Mouse (Mus musculus): ENCODE results near the gene Sh2d1b1. TPM values are rescaled to one million over a fixed set of nuclear protein-coding genes. Genes with fewer than 3 reads are reported as not detected.

The Sh2d1b1 gene
- polyA plus RNA-seq, 1 experiment from 2014 or later, result 0.15 TPM

GRCm38 (mm10) chr1:170282415-170283129, 5.5 kb downstream of the Sh2d1b1 start:
- WGBS, result 81% methylated on average over 4 of the region's 4 CpGs

GRCm38 (mm10) chr1:170292239-170292951, 15.3 kb downstream of the Sh2d1b1 start:
- H3K9me3 ChIP-seq (ENCODE audit: control insufficient read depth, low read length), result no peaks in the 10 kb centered on the region
- no peaks in the 10 kb centered on the region for H3K36me3 ChIP-seq (ENCODE audit: control insufficient read depth, insufficient read depth, low read length)
- 0 out of 2 replicates have a peak, but pooled peaks have one; percentile 62 for ATAC-seq (ENCODE audit: low read depth)
- no peaks in the 10 kb centered on the region for H3K4me1 ChIP-seq (ENCODE audit: control insufficient read depth, insufficient read depth, low read length)
- H3K27me3 ChIP-seq (replicated peaks; ENCODE audit: control insufficient read depth, insufficient read depth, low read length), result no peaks in the 10 kb centered on the region
- 34% methylated on average over 9 of the region's 9 CpGs for WGBS
- H3K9ac ChIP-seq (ENCODE audit: low read depth, low read length), result peak overlapping the region; percentile 42; the same call in 1 of the 2 replicates
- no peak overlapping the region; the same call in 1 of the 2 replicates for H3K4me3 ChIP-seq (ENCODE audit: low read depth, low read length)
- H3K4me2 ChIP-seq (ENCODE audit: low read depth, low read length), result peak overlapping the region; percentile 35; the same call in 1 of the 2 replicates
- no peak overlapping the region for H3K27ac ChIP-seq (replicated peaks; ENCODE audit: low read depth, low read length)
- DNase-seq (ENCODE audit: low spot score), result peak; percentile 87

More at GRCm38 (mm10) chr1:170282415-170283129, 5.5 kb downstream of the Sh2d1b1 start:
- Histone ChIP-seq H3K9me3 (ENCODE audit: control insufficient read depth, low read length) (no peaks in the 10 kb centered on the region), H3K4me1 (ENCODE audit: control insufficient read depth, insufficient read depth, low read length) (no peaks in the 10 kb centered on the region), H3K36me3 (ENCODE audit: control insufficient read depth, insufficient read depth, low read length) (no peaks in the 10 kb centered on the region), H3K4me2 (ENCODE audit: low read depth, low read length) (no peak overlapping the region), H3K9ac (ENCODE audit: low read depth, low read length) (no peak overlapping the region), H3K4me3 (ENCODE audit: low read depth, low read length) (no peak overlapping the region), H3K27me3 (replicated peaks; ENCODE audit: control insufficient read depth, insufficient read depth, low read length) (no peaks in the 10 kb centered on the region), H3K27ac (replicated peaks; ENCODE audit: low read depth, low read length) (no peak overlapping the region)
- no peak for ATAC-seq (ENCODE audit: low read depth)
- DNase-seq (ENCODE audit: low spot score), result no peak

DNA sequence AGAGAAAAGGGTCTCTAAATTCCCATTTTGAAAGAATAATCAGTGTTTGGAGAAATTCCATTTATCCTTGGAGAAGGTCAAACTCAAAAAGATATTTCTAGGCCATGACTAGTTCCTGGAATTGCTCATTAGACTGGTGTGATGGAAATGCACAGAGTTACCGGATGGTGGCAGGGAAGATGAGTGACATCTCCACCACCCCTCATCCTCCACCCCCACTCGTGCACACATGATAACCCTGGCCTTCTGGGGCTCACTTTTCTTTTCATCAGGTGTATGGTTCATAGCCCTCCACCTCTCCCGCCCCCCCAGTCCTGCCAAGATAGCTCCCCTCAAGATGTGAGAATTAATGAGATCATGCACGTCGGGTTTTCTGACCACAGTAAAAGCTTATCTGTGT, 16.1 kb downstream of the Sh2d1b1 start:
- Histone ChIP-seq H3K9ac (ENCODE audit: low read depth, low read length) (no peak overlapping the region), H3K4me1 (ENCODE audit: control insufficient read depth, insufficient read depth, low read length) (no peaks in the 10 kb centered on the region)
- DNase-seq (ENCODE audit: low spot score), result no peak

GRCm38 (mm10) chr1:170294786-170295570, 17.9 kb downstream of the Sh2d1b1 start:
- Histone ChIP-seq H3K4me1 (ENCODE audit: control insufficient read depth, insufficient read depth, low read length) (no peaks in the 10 kb centered on the region), H3K27me3 (replicated peaks; ENCODE audit: control insufficient read depth, insufficient read depth, low read length) (no peaks in the 10 kb centered on the region), H3K9ac (ENCODE audit: low read depth, low read length) (no peak overlapping the region), H3K9me3 (ENCODE audit: control insufficient read depth, low read length) (no peaks in the 10 kb centered on the region), H3K4me2 (ENCODE audit: low read depth, low read length) (no peak overlapping the region), H3K27ac (replicated peaks; ENCODE audit: low read depth, low read length) (no peak overlapping the region), H3K4me3 (ENCODE audit: low read depth, low read length) (no peak overlapping the region), H3K36me3 (ENCODE audit: control insufficient read depth, insufficient read depth, low read length) (no peaks in the 10 kb centered on the region)
- DNase-seq (ENCODE audit: low spot score) (no peak), ATAC-seq (ENCODE audit: low read depth) (no peak)
- WGBS, result 86% methylated on average over 15 of the region's 15 CpGs

More for the DNA sequence above, 16.1 kb downstream of the Sh2d1b1 start:
- no peak for ATAC-seq (ENCODE audit: low read depth)
- Histone ChIP-seq H3K27me3 (replicated peaks; ENCODE audit: control insufficient read depth, insufficient read depth, low read length) (no peaks in the 10 kb centered on the region), H3K4me3 (ENCODE audit: low read depth, low read length) (no peak overlapping the region), H3K36me3 (ENCODE audit: control insufficient read depth, insufficient read depth, low read length) (no peaks in the 10 kb centered on the region), H3K4me2 (ENCODE audit: low read depth, low read length) (no peak overlapping the region), H3K27ac (replicated peaks; ENCODE audit: low read depth, low read length) (no peak overlapping the region), H3K9me3 (ENCODE audit: control insufficient read depth, low read length) (no peaks in the 10 kb centered on the region)
- WGBS, result 70% methylated on average over 5 of the region's 5 CpGs

- no peaks in the 10 kb centered on the region for H3K4me1 ChIP-seq (ENCODE audit: control insufficient read depth, insufficient read depth, low read length)
- no peaks in the 10 kb centered on the region for H3K36me3 ChIP-seq (ENCODE audit: control insufficient read depth, insufficient read depth, low read length)
- no peak overlapping the region for H3K9ac ChIP-seq (ENCODE audit: low read depth, low read length)
- no peak overlapping the region for H3K4me2 ChIP-seq (ENCODE audit: low read depth, low read length)
- H3K4me3 ChIP-seq (ENCODE audit: low read depth, low read length), result no peak overlapping the region
- no peak overlapping the region for H3K27ac ChIP-seq (replicated peaks; ENCODE audit: low read depth, low read length)
- no peaks in the 10 kb centered on the region for H3K9me3 ChIP-seq (ENCODE audit: control insufficient read depth, low read length)
- ATAC-seq (ENCODE audit: low read depth) (no peak), DNase-seq (ENCODE audit: low spot score) (no peak)
- H3K27me3 ChIP-seq (replicated peaks; ENCODE audit: control insufficient read depth, insufficient read depth, low read length), result no peaks in the 10 kb centered on the region
- WGBS, result 73% methylated on average over 4 of the region's 4 CpGs
These were observed 22.4 kb downstream of the Sh2d1b1 start for GRCm38 (mm10) chr1:170299496-170299895.

- ATAC-seq (ENCODE audit: low read depth) (no peak), DNase-seq (ENCODE audit: low spot score) (no peak)
- 93% methylated on average over 9 of the region's 9 CpGs for WGBS
These were observed 24.6 kb downstream of the Sh2d1b1 start for GRCm38 (mm10) chr1:170301686-170302085.

DNA sequence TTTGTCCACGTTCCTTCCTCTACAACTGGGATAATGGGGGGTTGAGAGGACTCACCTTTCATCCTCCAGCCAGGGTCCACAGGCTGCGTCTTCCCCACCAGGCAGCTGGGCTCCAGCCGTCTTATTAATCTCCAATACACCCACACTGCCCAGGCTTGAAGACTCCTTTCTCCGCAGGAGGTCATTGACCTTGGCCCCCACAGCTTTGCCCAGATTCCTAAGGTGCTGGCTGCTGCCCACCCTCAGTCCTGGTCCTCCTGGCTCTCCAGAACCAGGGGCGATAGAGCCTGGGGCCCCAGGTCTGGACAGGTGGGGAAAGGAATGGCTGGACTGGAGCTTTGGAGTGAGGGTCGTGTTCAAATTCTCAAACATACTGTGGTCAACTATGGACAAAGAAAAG, 25.3 kb downstream of the Sh2d1b1 start:
- H3K4me1 ChIP-seq (ENCODE audit: control insufficient read depth, insufficient read depth, low read length), result no peaks in the 10 kb centered on the region
- WGBS, result 71% methylated on average over 6 of the region's 6 CpGs
- DNase-seq (ENCODE audit: low spot score) (no peak), ATAC-seq (ENCODE audit: low read depth) (no peak)
- H3K9me3 ChIP-seq (ENCODE audit: control insufficient read depth, low read length), result no peaks in the 10 kb centered on the region
- H3K36me3 ChIP-seq (ENCODE audit: control insufficient read depth, insufficient read depth, low read length), result no peaks in the 10 kb centered on the region
- no peak overlapping the region for H3K4me3 ChIP-seq (ENCODE audit: low read depth, low read length)
- H3K27ac ChIP-seq (replicated peaks; ENCODE audit: low read depth, low read length), result no peak overlapping the region
- no peaks in the 10 kb centered on the region for H3K27me3 ChIP-seq (replicated peaks; ENCODE audit: control insufficient read depth, insufficient read depth, low read length)
- no peak overlapping the region for H3K4me2 ChIP-seq (ENCODE audit: low read depth, low read length)
- H3K9ac ChIP-seq (ENCODE audit: low read depth, low read length), result no peak overlapping the region

More at GRCm38 (mm10) chr1:170301686-170302085, 24.6 kb downstream of the Sh2d1b1 start:
- no peak overlapping the region for H3K4me3 ChIP-seq (ENCODE audit: low read depth, low read length)
- no peaks in the 10 kb centered on the region for H3K9me3 ChIP-seq (ENCODE audit: control insufficient read depth, low read length)
- H3K4me1 ChIP-seq (ENCODE audit: control insufficient read depth, insufficient read depth, low read length), result no peaks in the 10 kb centered on the region
- H3K4me2 ChIP-seq (ENCODE audit: low read depth, low read length), result no peak overlapping the region
- H3K36me3 ChIP-seq (ENCODE audit: control insufficient read depth, insufficient read depth, low read length), result no peaks in the 10 kb centered on the region
- no peaks in the 10 kb centered on the region for H3K27me3 ChIP-seq (replicated peaks; ENCODE audit: control insufficient read depth, insufficient read depth, low read length)
- H3K27ac ChIP-seq (replicated peaks; ENCODE audit: low read depth, low read length), result no peak overlapping the region
- no peak overlapping the region for H3K9ac ChIP-seq (ENCODE audit: low read depth, low read length)

DNA sequence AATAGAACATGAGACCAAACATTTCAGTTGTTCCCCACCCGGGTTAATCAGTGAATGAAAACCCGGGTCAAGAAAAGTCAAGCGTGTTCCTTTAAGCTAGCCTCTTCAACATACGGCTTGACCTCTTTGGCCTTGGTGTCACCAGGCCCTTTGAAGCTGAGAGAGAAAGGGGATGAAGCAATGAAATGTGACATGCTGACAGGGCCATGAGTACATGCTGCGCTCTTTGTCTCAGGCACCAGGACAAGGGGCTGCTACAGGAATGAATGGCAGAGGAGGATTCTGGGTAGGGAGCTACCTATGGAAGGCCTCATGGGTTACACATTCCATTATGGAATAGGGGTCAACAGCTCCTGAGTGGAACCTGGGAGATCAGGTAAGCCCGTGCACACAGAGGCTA, 26.0 kb downstream of the Sh2d1b1 start:
- DNase-seq (ENCODE audit: low spot score) (no peak), ATAC-seq (ENCODE audit: low read depth) (no peak)
- H3K4me1 ChIP-seq (ENCODE audit: control insufficient read depth, insufficient read depth, low read length), result no peaks in the 10 kb centered on the region
- H3K4me3 ChIP-seq (ENCODE audit: low read depth, low read length), result no peak overlapping the region
- no peaks in the 10 kb centered on the region for H3K9me3 ChIP-seq (ENCODE audit: control insufficient read depth, low read length)
- no peak overlapping the region for H3K9ac ChIP-seq (ENCODE audit: low read depth, low read length)
- H3K27me3 ChIP-seq (replicated peaks; ENCODE audit: control insufficient read depth, insufficient read depth, low read length), result no peaks in the 10 kb centered on the region
- 66% methylated on average over 6 of the region's 6 CpGs for WGBS
- no peak overlapping the region for H3K4me2 ChIP-seq (ENCODE audit: low read depth, low read length)
- no peak overlapping the region for H3K27ac ChIP-seq (replicated peaks; ENCODE audit: low read depth, low read length)
- H3K36me3 ChIP-seq (ENCODE audit: control insufficient read depth, insufficient read depth, low read length), result no peaks in the 10 kb centered on the region
